ENCODE assay signal across 8 mouse cellular contexts in genomic region chr11:44685911-44686361, GRCm38 (mm10).
A peak's percentile ranks its signal among the peaks of the same experiment; 100 is the strongest.
DNase-seq lines count a peak whose midpoint lies in the region; ATAC-seq and TF ChIP-seq lines count a peak whose summit lies in the region.

No protein-coding gene starts in this region.

- 39% methylated on average over 21 of the region's 21 CpGs for WGBS in forebrain, embryonic 14.5 days
- WGBS in forebrain, embryonic 15.5 days: 43% methylated on average over 21 of the region's 21 CpGs
- WGBS in kidney, adult 2 months: 24% methylated on average over 21 of the region's 21 CpGs

- no peaks in the 10 kb centered on the region for H3K9me3 ChIP-seq in forebrain, embryonic 14.5 days (replicated peaks; ENCODE audit: control insufficient read depth, low read length)
- no peaks in the 10 kb centered on the region for H3K9me3 ChIP-seq in forebrain, embryonic 15.5 days

- TF ChIP-seq POLR2A in kidney, adult 2 months (IDR thresholded peaks at IDR 0.05; ENCODE audit: low read depth, low read length): no peak

- no peaks in the 10 kb centered on the region; the same call in 1 of the 2 replicates for H3K4me1 ChIP-seq in forebrain, embryonic 14.5 days (ENCODE audit: control insufficient read depth, insufficient read depth, low read length)
- H3K4me1 ChIP-seq in forebrain, embryonic 15.5 days: peaks cover 6% of the 10 kb centered on the region; the same call in 1 of the 2 replicates
- H3K4me1 ChIP-seq in kidney, adult 2 months (ENCODE audit: control insufficient read depth, insufficient read depth, low read length): no peaks in the 10 kb centered on the region

- no peak overlapping the region for H3K4me3 ChIP-seq in forebrain, embryonic 14.5 days (ENCODE audit: low read depth, low read length)
- no peak overlapping the region for H3K4me3 ChIP-seq in forebrain, embryonic 15.5 days
- H3K4me3 ChIP-seq in kidney, adult 2 months (ENCODE audit: insufficient read depth, low read depth, low read length): no peak overlapping the region

- 0 out of 2 replicates have a peak overlapping the region, but pooled peaks have one; percentile 16 for H3K4me2 ChIP-seq in forebrain, embryonic 14.5 days (ENCODE audit: low read length)
- no peak overlapping the region for H3K4me2 ChIP-seq in forebrain, embryonic 15.5 days (replicated peaks)

- no peak overlapping the region for H3K9ac ChIP-seq in forebrain, embryonic 14.5 days (ENCODE audit: low read length)
- H3K9ac ChIP-seq in forebrain, embryonic 15.5 days (replicated peaks): no peak overlapping the region

- H3K27me3 ChIP-seq in forebrain, embryonic 14.5 days (replicated peaks; ENCODE audit: control insufficient read depth, insufficient read depth, low read length): peaks cover 12% of the 10 kb centered on the region; the same call in 1 of the 2 replicates
- H3K27me3 ChIP-seq in forebrain, embryonic 15.5 days: peaks cover 27% of the 10 kb centered on the region
- H3K27me3 ChIP-seq in kidney, adult 2 months (replicated peaks; ENCODE audit: control insufficient read depth, insufficient read depth, low read length): no peaks in the 10 kb centered on the region

- intact Hi-C loops in left cerebral cortex, postnatal 4 days (cut with DNase I): no loop called here

- no peak for DNase-seq in forebrain, embryonic 14.5 days (ENCODE audit: low spot score)
- peak; percentile 63 for DNase-seq in embryo, embryonic 11 days
- DNase-seq in kidney, adult 2 months: peak; percentile 74
- DNase-seq in lung, postnatal 25 days (ENCODE audit: low spot score): peak; percentile 30
- no peak for DNase-seq in left cerebral cortex, postnatal 4 days
- no peak for DNase-seq in layer of hippocampus, postnatal 25 days (ENCODE audit: extremely low spot score in 1 of 2, low spot score in 1 of 2)

- H3K36me3 ChIP-seq in forebrain, embryonic 14.5 days (ENCODE audit: control insufficient read depth, insufficient read depth, low read length): no peaks in the 10 kb centered on the region
- H3K36me3 ChIP-seq in forebrain, embryonic 15.5 days: no peaks in the 10 kb centered on the region
- H3K36me3 ChIP-seq in kidney, adult 2 months (ENCODE audit: control insufficient read depth, insufficient read depth, low read length): no peaks in the 10 kb centered on the region

- ATAC-seq in forebrain, embryonic 14.5 days: no peak
- ATAC-seq in forebrain, embryonic 15.5 days (replicated peaks): no peak
- ATAC-seq in megakaryocyte-erythroid progenitor cell, adult 5-6 weeks (replicated peaks; ENCODE audit: low FRiP score, low TSS enrichment, poor library complexity, severe bottlenecking): no peak

- TF ChIP-seq CTCF in kidney, adult 2 months (conservative IDR thresholded peaks at IDR 0.05; ENCODE audit: insufficient read depth, insufficient read length, low read depth, low read length): no peak

- H3K27ac ChIP-seq in forebrain, embryonic 14.5 days (ENCODE audit: low read depth, low read length): no peak overlapping the region
- H3K27ac ChIP-seq in forebrain, embryonic 15.5 days (replicated peaks): no peak overlapping the region
- H3K27ac ChIP-seq in kidney, adult 2 months (ENCODE audit: insufficient read depth, low read depth, low read length): peak overlapping the region; percentile 68

Comparison
In these comparisons a context has a peak if more than half of its experiments do, and no peak if none do; other contexts are left out.
1. DNase-seq: peak in embryo, embryonic 11 days (single experiment), kidney, adult 2 months (single experiment) and lung, postnatal 25 days (single experiment); none in forebrain, embryonic 14.5 days (single experiment), left cerebral cortex, postnatal 4 days (single experiment) and layer of hippocampus, postnatal 25 days (0 of 2).